Mouse (Mus musculus) cortical plate, adult 2 months (tissue): Measurements from ENCODE around the gene Gm6583.

Experiments used
- CTCF ChIP-seq: fragments of 200-500 bp; IDR thresholded peaks from 2 replicates; pipeline ENCODE4 v1.5.1; 2011; ENCODE audit warnings: mild to moderate bottlenecking, control low read depth, low read length; ENCODE audit not compliant: insufficient read depth; ENCODE audit errors: extremely low read depth
- POLR2A ChIP-seq: fragments of 200-500 bp; IDR thresholded peaks from 2 replicates; pipeline ENCODE4 v1.6.1; 2011; ENCODE audit warnings: mild to moderate bottlenecking, low read length, control low read depth; ENCODE audit not compliant: insufficient read depth; ENCODE audit errors: extremely low read depth

DNA sequence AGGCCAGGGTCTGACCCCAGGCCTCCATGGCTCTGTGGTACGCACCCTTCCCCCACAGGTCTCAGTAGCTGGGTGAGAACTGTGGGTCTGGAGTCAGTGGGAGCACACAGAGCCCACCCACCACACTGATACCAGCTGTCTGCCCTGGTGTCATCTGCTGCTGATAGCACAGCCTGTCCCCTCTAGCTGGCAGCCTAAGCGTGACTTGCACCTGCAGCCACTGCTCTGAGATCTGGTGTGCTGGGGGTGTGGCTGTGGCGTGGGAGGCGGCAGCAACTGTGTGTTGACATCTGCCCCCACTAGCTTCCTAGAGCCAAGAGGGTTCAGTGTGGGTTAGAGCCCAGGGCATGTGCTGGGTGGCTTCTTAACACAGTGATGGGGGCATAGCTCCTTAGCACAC, 20.3 kb upstream of the Gm6583 start:
- no peak for TF ChIP-seq CTCF
- TF ChIP-seq POLR2A, result no peak
